Mouse (Mus musculus): ENCODE measurements around the gene Dmrt1. TPM values are rescaled to one million over a fixed set of nuclear protein-coding genes. Genes with fewer than 3 reads are reported as not detected.
"Not testable (repeated sequence)": the region's sequence is repeated elsewhere in the genome, so short reads cannot be mapped to it uniquely, and the experiment has no call there.

The Dmrt1 gene
- polyA plus RNA-seq (2012; ENCODE audit: insufficient read depth, low replicate concordance), result not detected in 2 replicates

- Histone ChIP-seq H3K4me1 (peaks cover 4% of the 10 kb centered on the region), H3K4me3 (replicated peaks) (no peak within 1 kb of the TSS), H3K27me3 (replicated peaks) (peaks cover 48% of the 10 kb centered on the region), H3K36me3 (replicated peaks; ENCODE audit: low read length) (no peaks in the 10 kb centered on the region), H3K9me3 (no peaks in the 10 kb centered on the region)
- TF ChIP-seq GATA1 (IDR thresholded peaks at IDR 0.05; ENCODE audit: borderline replicate concordance, low read length) (no peak), FLI1 (IDR thresholded peaks at IDR 0.05; ENCODE audit: low read length) (no peak)
Measured at GRCm38 (mm10) chr19:25505360-25506196, at the start of gene Dmrt1. Dmrt1 (plus strand) TSS chr19:25505618.

- TF ChIP-seq GATA1 (IDR thresholded peaks at IDR 0.05; ENCODE audit: borderline replicate concordance, low read length) (no peak), FLI1 (IDR thresholded peaks at IDR 0.05; ENCODE audit: low read length) (no peak)
- Histone ChIP-seq H3K4me3 (replicated peaks) (no peak overlapping the region), H3K36me3 (replicated peaks; ENCODE audit: low read length) (no peaks in the 10 kb centered on the region), H3K4me1 (no peaks in the 10 kb centered on the region), H3K9me3 (peaks cover 45% of the 10 kb centered on the region), H3K27me3 (replicated peaks) (no peaks in the 10 kb centered on the region)
Measured at GRCm38 (mm10) chr19:25460760-25461159, 44.7 kb upstream of the Dmrt1 start.

GRCm38 (mm10) chr19:25461553-25462320, 43.7 kb upstream of the Dmrt1 start:
- peaks cover 47% of the 10 kb centered on the region for H3K9me3 ChIP-seq
- H3K4me1 ChIP-seq, result no peaks in the 10 kb centered on the region
- no peak for TF ChIP-seq GATA1 (IDR thresholded peaks at IDR 0.05; ENCODE audit: borderline replicate concordance, low read length)
- no peak for TF ChIP-seq FLI1 (IDR thresholded peaks at IDR 0.05; ENCODE audit: low read length)
- no peaks in the 10 kb centered on the region for H3K27me3 ChIP-seq (replicated peaks)
- H3K36me3 ChIP-seq (replicated peaks; ENCODE audit: low read length), result no peaks in the 10 kb centered on the region
- H3K4me3 ChIP-seq (replicated peaks), result no peak overlapping the region

- peaks cover 12% of the 10 kb centered on the region for H3K9me3 ChIP-seq
- H3K4me1 ChIP-seq; H3K36me3 ChIP-seq (replicated peaks; ENCODE audit: low read length); H3K27me3 ChIP-seq (replicated peaks); H3K4me3 ChIP-seq (replicated peaks): not testable (repeated sequence)
Measured at GRCm38 (mm10) chr19:25475806-25476205, 29.6 kb upstream of the Dmrt1 start.

- Histone ChIP-seq H3K27me3 (replicated peaks) (no peaks in the 10 kb centered on the region), H3K4me1 (no peaks in the 10 kb centered on the region), H3K36me3 (replicated peaks; ENCODE audit: low read length) (no peaks in the 10 kb centered on the region), H3K4me3 (replicated peaks) (no peak overlapping the region), H3K9me3 (peaks cover 6% of the 10 kb centered on the region)
- no peak for TF ChIP-seq FLI1 (IDR thresholded peaks at IDR 0.05; ENCODE audit: low read length)
- TF ChIP-seq GATA1 (IDR thresholded peaks at IDR 0.05; ENCODE audit: borderline replicate concordance, low read length), result no peak
Measured at GRCm38 (mm10) chr19:25479152-25479669, 26.2 kb upstream of the Dmrt1 start.

GRCm38 (mm10) chr19:25480820-25481219, 24.6 kb upstream of the Dmrt1 start:
- H3K9me3 ChIP-seq, result peaks cover 5% of the 10 kb centered on the region
- H3K4me1 ChIP-seq, result no peaks in the 10 kb centered on the region
- H3K27me3 ChIP-seq (replicated peaks), result no peaks in the 10 kb centered on the region
- no peaks in the 10 kb centered on the region for H3K36me3 ChIP-seq (replicated peaks; ENCODE audit: low read length)
- H3K4me3 ChIP-seq (replicated peaks), result no peak overlapping the region
- TF ChIP-seq FLI1 (IDR thresholded peaks at IDR 0.05; ENCODE audit: low read length) (no peak), GATA1 (IDR thresholded peaks at IDR 0.05; ENCODE audit: borderline replicate concordance, low read length) (no peak)

GRCm38 (mm10) chr19:25486561-25486960, 18.9 kb upstream of the Dmrt1 start:
- Histone ChIP-seq H3K27me3 (replicated peaks) (peaks cover 16% of the 10 kb centered on the region), H3K4me3 (replicated peaks) (no peak overlapping the region), H3K9me3 (peaks cover 4% of the 10 kb centered on the region; the same call in 1 of the 2 replicates), H3K4me1 (no peaks in the 10 kb centered on the region), H3K36me3 (replicated peaks; ENCODE audit: low read length) (no peaks in the 10 kb centered on the region)
- TF ChIP-seq GATA1 (IDR thresholded peaks at IDR 0.05; ENCODE audit: borderline replicate concordance, low read length) (no peak), FLI1 (IDR thresholded peaks at IDR 0.05; ENCODE audit: low read length) (no peak)

- Histone ChIP-seq H3K27me3 (replicated peaks) (peaks cover 16% of the 10 kb centered on the region), H3K4me1 (no peaks in the 10 kb centered on the region), H3K36me3 (replicated peaks; ENCODE audit: low read length) (no peaks in the 10 kb centered on the region), H3K4me3 (replicated peaks) (no peak overlapping the region), H3K9me3 (peaks cover 4% of the 10 kb centered on the region; the same call in 1 of the 2 replicates)
- TF ChIP-seq FLI1 (IDR thresholded peaks at IDR 0.05; ENCODE audit: low read length) (no peak), GATA1 (IDR thresholded peaks at IDR 0.05; ENCODE audit: borderline replicate concordance, low read length) (no peak)
Measured at GRCm38 (mm10) chr19:25487350-25487749, 18.1 kb upstream of the Dmrt1 start.

- TF ChIP-seq GATA1 (IDR thresholded peaks at IDR 0.05; ENCODE audit: borderline replicate concordance, low read length) (no peak), FLI1 (IDR thresholded peaks at IDR 0.05; ENCODE audit: low read length) (no peak)
- peaks cover 16% of the 10 kb centered on the region for H3K27me3 ChIP-seq (replicated peaks)
Measured at GRCm38 (mm10) chr19:25488546-25488945, 16.9 kb upstream of the Dmrt1 start.

GRCm38 (mm10) chr19:25489546-25489945, 15.9 kb upstream of the Dmrt1 start:
- no peak for TF ChIP-seq GATA1 (IDR thresholded peaks at IDR 0.05; ENCODE audit: borderline replicate concordance, low read length)
- TF ChIP-seq FLI1 (IDR thresholded peaks at IDR 0.05; ENCODE audit: low read length), result no peak
- H3K9me3 ChIP-seq, result peaks cover 7% of the 10 kb centered on the region; the same call in 1 of the 2 replicates
- no peaks in the 10 kb centered on the region for H3K4me1 ChIP-seq

More at GRCm38 (mm10) chr19:25488546-25488945, 16.9 kb upstream of the Dmrt1 start:
- H3K4me3 ChIP-seq (replicated peaks), result no peak overlapping the region
- H3K9me3 ChIP-seq, result peaks cover 4% of the 10 kb centered on the region; the same call in 1 of the 2 replicates
- H3K4me1 ChIP-seq, result no peaks in the 10 kb centered on the region
- H3K36me3 ChIP-seq (replicated peaks; ENCODE audit: low read length), result no peaks in the 10 kb centered on the region

More at GRCm38 (mm10) chr19:25489546-25489945, 15.9 kb upstream of the Dmrt1 start:
- Histone ChIP-seq H3K36me3 (replicated peaks; ENCODE audit: low read length) (no peaks in the 10 kb centered on the region), H3K4me3 (replicated peaks) (no peak overlapping the region), H3K27me3 (replicated peaks) (peaks cover 16% of the 10 kb centered on the region)
